Mouse (Mus musculus): ENCODE measurements around the gene Kif26a. TPM values are rescaled to one million over a fixed set of nuclear protein-coding genes. Genes with fewer than 3 reads are reported as not detected.

Gene Kif26a
- total and polyA plus RNA-seq, 2 experiments from 2014 or later, result 5.0 to 55.1 TPM

DNA sequence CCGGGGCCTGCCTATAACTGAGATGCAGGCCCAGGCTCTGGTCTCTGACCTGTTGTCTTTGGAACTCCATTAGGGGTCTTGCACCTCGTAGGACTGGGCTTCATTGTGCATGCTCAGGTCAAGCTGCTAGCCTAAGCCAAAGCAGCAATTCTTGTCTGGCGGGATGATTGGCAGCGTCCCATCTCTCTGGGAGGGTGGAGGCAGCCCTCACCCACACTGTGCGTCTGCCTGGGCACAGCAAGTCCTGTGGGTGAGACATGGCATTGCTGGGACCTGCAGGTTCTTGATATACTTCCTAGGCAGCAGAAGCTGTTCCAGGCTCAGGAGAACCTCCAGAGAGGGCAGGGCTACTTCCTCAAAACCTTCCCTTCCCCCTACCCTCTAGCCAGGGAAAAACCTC lies 29.0 kb upstream of the Kif26a start:
- Histone ChIP-seq H3K4me1 (ENCODE audit: insufficient read depth) (no peaks in the 10 kb centered on the region), H3K9me3 (ENCODE audit: low read length) (no peaks in the 10 kb centered on the region), H3K4me3 (ENCODE audit: low read depth, low read length) (no peak overlapping the region), H3K36me3 (ENCODE audit: insufficient read depth) (no peaks in the 10 kb centered on the region), H3K4me2 (ENCODE audit: low read depth) (no peak overlapping the region), H3K9ac (no peak overlapping the region), H3K27ac (ENCODE audit: low read depth, low read length) (no peak overlapping the region), H3K27me3 (ENCODE audit: insufficient read depth, low read length) (no peaks in the 10 kb centered on the region)
- DNase-seq (no peak), ATAC-seq (no peak)
- 72% methylated on average over 5 of the region's 5 CpGs for WGBS
- TF ChIP-seq CTCF (IDR thresholded peaks at IDR 0.05; ENCODE audit: low read depth), result no peak

DNA sequence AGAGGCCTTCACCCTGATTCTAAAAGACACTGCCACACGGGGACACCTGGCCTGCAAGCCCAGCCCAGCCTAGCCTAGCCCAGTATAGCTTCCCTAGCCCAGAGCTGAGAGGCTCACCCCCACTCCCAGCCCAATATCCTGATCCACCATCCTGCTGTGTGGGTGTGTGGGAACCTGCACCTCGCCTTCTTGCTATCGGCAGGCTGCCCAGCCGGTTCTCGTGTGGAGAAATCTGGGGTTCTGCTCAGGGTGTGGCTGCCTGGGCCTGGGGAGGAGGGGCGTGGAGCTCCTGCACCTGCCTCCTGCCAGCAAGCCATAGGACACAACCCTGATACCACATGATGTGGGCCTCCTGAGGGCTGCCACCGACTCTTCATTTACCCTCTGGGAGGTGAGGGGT lies 28.4 kb upstream of the Kif26a start:
- Histone ChIP-seq H3K36me3 (ENCODE audit: insufficient read depth) (no peaks in the 10 kb centered on the region), H3K4me1 (ENCODE audit: insufficient read depth) (no peaks in the 10 kb centered on the region), H3K9me3 (ENCODE audit: low read length) (no peaks in the 10 kb centered on the region), H3K9ac (no peak overlapping the region), H3K4me2 (ENCODE audit: low read depth) (no peak overlapping the region), H3K27me3 (ENCODE audit: insufficient read depth, low read length) (no peaks in the 10 kb centered on the region), H3K27ac (ENCODE audit: low read depth, low read length) (no peak overlapping the region), H3K4me3 (ENCODE audit: low read depth, low read length) (no peak overlapping the region)
- no peak for DNase-seq
- 86% methylated on average over 7 of the region's 7 CpGs for whole genome bisulfite sequencing
- no peak for ATAC-seq
- no peak for TF ChIP-seq CTCF (IDR thresholded peaks at IDR 0.05; ENCODE audit: low read depth)

DNA sequence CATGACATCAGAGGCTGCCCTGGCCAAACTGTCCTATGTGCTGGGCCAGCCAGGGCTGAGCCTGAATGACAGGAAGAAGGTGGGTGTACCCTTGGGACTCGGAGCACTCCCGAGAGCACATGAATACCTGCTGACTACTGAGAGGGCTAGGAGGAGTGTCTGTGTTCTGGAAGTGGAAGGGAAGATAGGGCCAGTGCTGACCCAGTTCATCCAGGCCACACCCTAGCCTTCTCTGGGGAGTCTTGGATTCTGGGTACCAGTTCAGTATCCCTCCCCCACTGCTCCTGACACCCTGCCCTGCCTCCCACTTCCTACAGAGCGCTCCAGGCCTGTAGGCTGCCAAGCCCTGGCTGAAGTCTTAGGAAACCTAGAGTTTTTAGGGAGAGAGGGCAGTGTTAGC lies 24.8 kb upstream of the Kif26a start:
- no peak for ATAC-seq
- TF ChIP-seq CTCF (IDR thresholded peaks at IDR 0.05; ENCODE audit: low read depth), result no peak
- Histone ChIP-seq H3K4me1 (ENCODE audit: insufficient read depth) (no peaks in the 10 kb centered on the region), H3K4me2 (ENCODE audit: low read depth) (no peak overlapping the region), H3K9me3 (ENCODE audit: low read length) (no peaks in the 10 kb centered on the region), H3K4me3 (ENCODE audit: low read depth, low read length) (no peak overlapping the region), H3K27me3 (ENCODE audit: insufficient read depth, low read length) (no peaks in the 10 kb centered on the region), H3K27ac (ENCODE audit: low read depth, low read length) (no peak overlapping the region), H3K36me3 (ENCODE audit: insufficient read depth) (no peaks in the 10 kb centered on the region), H3K9ac (no peak overlapping the region)
- 81% methylated on average over 3 of the region's 3 CpGs for WGBS
- no peak for DNase-seq

DNA sequence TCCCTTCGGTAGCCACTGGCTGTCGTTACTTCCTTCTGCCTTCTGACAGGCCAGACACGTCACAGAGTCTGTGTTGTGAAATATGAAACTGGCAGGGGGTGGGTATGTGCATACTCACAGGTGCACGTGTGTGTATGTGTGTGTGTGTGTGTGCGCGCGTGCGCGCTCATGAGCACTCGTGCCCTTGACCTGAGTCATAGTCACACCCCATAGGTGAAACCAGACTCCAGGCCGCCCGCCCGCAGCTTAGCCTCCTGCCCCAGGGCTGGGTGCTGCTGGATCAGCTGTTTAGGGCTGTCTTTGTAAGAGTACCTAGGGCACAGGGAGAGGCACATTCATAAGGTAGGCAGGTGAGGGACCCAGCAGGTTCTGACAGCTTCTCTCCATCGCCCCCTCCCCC lies 20.1 kb upstream of the Kif26a start:
- Histone ChIP-seq H3K9me3 (ENCODE audit: low read length) (no peaks in the 10 kb centered on the region), H3K4me3 (ENCODE audit: low read depth, low read length) (no peak overlapping the region), H3K9ac (no peak overlapping the region), H3K27me3 (ENCODE audit: insufficient read depth, low read length) (peaks cover 3% of the 10 kb centered on the region; the same call in 1 of the 2 replicates), H3K4me2 (ENCODE audit: low read depth) (no peak overlapping the region), H3K27ac (ENCODE audit: low read depth, low read length) (no peak overlapping the region), H3K4me1 (ENCODE audit: insufficient read depth) (peaks cover 5% of the 10 kb centered on the region), H3K36me3 (ENCODE audit: insufficient read depth) (no peaks in the 10 kb centered on the region)
- no peak for TF ChIP-seq CTCF (IDR thresholded peaks at IDR 0.05; ENCODE audit: low read depth)
- 82% methylated on average over 14 of the region's 14 CpGs for whole genome bisulfite sequencing
- ATAC-seq (no peak), DNase-seq (no peak)

DNA sequence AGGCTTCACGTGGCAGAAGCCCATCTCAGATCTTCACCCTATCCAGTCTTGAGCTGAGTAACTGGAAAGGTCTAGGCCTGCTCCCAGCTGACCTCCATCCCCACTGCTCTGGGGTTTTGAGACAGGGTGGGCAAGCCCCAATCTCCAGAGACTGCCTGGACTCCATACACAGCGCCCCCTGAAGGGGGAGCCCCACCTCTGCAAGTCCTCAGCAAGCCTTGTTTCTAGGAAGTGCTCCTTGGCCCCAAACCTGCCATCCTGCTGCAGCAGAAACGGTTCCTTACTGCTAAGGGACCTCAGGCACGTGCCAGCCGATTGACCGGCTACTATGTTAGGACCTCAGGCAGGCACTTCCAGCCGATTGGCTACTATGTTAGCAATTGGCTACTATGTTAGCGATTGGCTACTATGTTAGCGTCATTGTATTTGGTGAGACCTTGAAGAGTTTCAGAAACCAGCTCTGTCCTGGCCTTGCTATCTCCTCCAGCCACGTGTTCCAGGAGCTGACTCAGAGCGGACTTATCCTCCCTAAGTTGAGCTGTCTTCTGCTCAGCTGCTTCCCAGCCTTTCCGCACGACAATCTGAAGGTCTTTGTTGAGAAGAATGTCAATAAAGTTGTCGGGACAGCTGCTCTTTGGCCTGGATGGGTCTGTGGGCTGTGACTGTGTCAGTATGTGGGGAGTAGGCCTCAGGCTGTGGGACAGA lies 18.9 kb upstream of the Kif26a start:
- WGBS, result 67% methylated on average over 14 of the region's 14 CpGs
- no peak overlapping the region for H3K4me2 ChIP-seq (ENCODE audit: low read depth)
- no peak for ATAC-seq

DNA sequence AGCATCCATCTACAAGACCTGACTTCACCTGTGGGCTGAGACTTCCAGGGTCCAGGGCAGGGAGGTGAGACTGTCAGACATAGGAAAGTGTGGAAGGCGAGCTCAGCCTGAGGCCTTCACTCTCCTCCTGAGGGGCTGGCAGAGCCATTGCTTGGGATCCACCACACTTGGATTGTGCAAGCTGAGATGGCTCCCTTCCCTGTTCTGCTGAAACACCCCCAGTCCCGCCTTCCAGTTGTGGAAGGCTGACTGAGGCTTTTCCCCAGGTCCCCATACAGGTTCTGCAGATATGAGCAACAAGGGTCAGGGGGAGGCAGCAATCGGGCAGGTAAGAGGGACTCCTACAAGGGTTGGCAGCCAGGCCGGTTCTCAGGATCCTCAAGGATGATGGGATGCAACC lies 17.5 kb upstream of the Kif26a start:
- no peak for ATAC-seq
- TF ChIP-seq CTCF (IDR thresholded peaks at IDR 0.05; ENCODE audit: low read depth), result no peak

More for the DNA sequence above, 18.9 kb upstream of the Kif26a start:
- Histone ChIP-seq H3K4me3 (ENCODE audit: low read depth, low read length) (no peak overlapping the region), H3K9me3 (ENCODE audit: low read length) (no peaks in the 10 kb centered on the region), H3K9ac (no peak overlapping the region), H3K4me1 (ENCODE audit: insufficient read depth) (peaks cover 5% of the 10 kb centered on the region), H3K36me3 (ENCODE audit: insufficient read depth) (no peaks in the 10 kb centered on the region), H3K27ac (ENCODE audit: low read depth, low read length) (no peak overlapping the region), H3K27me3 (ENCODE audit: insufficient read depth, low read length) (peaks cover 6% of the 10 kb centered on the region; the same call in 1 of the 2 replicates)
- TF ChIP-seq CTCF (IDR thresholded peaks at IDR 0.05; ENCODE audit: low read depth), result peak; percentile 21
- no peak for DNase-seq

DNA sequence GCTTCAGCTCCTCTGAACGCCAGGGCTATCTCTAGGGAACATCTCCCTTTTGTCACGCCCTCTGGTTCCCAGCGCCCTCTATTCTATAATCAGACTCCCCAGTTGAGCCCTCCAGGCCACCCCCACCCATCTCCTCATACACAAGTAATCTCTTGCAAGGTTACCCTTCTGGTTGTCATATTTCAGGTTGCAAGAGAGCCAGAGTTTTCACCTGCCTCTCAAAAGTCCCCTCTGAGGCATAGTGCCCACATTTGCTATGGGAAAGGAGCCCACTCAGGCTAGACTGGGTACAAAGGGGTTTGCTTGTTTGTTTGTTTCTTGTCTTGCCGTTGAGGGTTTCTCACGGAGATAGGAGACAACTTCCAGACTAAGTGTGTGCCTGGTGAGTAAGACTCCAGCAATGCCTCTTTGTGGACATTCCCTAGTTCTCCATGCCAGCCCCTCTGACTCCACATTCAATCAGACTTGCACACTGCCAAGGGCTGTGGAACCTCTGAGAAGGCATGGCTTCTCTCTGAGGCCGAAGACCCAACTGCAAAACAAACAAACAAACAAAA lies 16.6 kb upstream of the Kif26a start:
- no peak overlapping the region for H3K27ac ChIP-seq (ENCODE audit: low read depth, low read length)
- H3K4me2 ChIP-seq (ENCODE audit: low read depth), result no peak overlapping the region
- no peaks in the 10 kb centered on the region for H3K9me3 ChIP-seq (ENCODE audit: low read length)
- no peak overlapping the region for H3K4me3 ChIP-seq (ENCODE audit: low read depth, low read length)
- DNase-seq, result no peak
- 72% methylated on average over 6 of the region's 6 CpGs for WGBS
- peaks cover 6% of the 10 kb centered on the region; the same call in 1 of the 2 replicates for H3K27me3 ChIP-seq (ENCODE audit: insufficient read depth, low read length)
- ATAC-seq, result no peak
- no peak overlapping the region for H3K9ac ChIP-seq
- no peak for TF ChIP-seq CTCF (IDR thresholded peaks at IDR 0.05; ENCODE audit: low read depth)
- H3K36me3 ChIP-seq (ENCODE audit: insufficient read depth), result no peaks in the 10 kb centered on the region
- H3K4me1 ChIP-seq (ENCODE audit: insufficient read depth), result peaks cover 5% of the 10 kb centered on the region

More for the DNA sequence above, 17.5 kb upstream of the Kif26a start:
- Histone ChIP-seq H3K9ac (no peak overlapping the region), H3K4me3 (ENCODE audit: low read depth, low read length) (no peak overlapping the region), H3K9me3 (ENCODE audit: low read length) (no peaks in the 10 kb centered on the region), H3K27ac (ENCODE audit: low read depth, low read length) (no peak overlapping the region), H3K4me1 (ENCODE audit: insufficient read depth) (peaks cover 5% of the 10 kb centered on the region), H3K4me2 (ENCODE audit: low read depth) (no peak overlapping the region), H3K27me3 (ENCODE audit: insufficient read depth, low read length) (peaks cover 6% of the 10 kb centered on the region; the same call in 1 of the 2 replicates), H3K36me3 (ENCODE audit: insufficient read depth) (no peaks in the 10 kb centered on the region)
- DNase-seq, result no peak
- 91% methylated on average over 4 of the region's 4 CpGs for WGBS

Data from forebrain, postnatal 0 days (tissue).